Mouse (Mus musculus): ENCODE measurements at regions not wholly inside any gene's neighbourhood (a gene's known extent, or its start where the extent isn't known, plus 50 kb on each side); places are given as distances from the start of the nearest gene placed in this dataset.

- TF ChIP-seq POLR2A (IDR thresholded peaks at IDR 0.05; ENCODE audit: control insufficient read depth, extremely low read depth, insufficient read depth, low read length, poor library complexity) = no peak
- no peak for TF ChIP-seq CTCF (IDR thresholded peaks at IDR 0.05; ENCODE audit: borderline replicate concordance, control insufficient read depth, extremely low read depth, insufficient read depth, low read length, poor library complexity)
These were observed 347.6 kb downstream of the Med10 start for GRCm38 (mm10) chr13:70149899-70150184.
